Mouse (Mus musculus) testis, adult 2 months (tissue): ENCODE results near the gene Alox5. TPM values are rescaled to one million over a fixed set of nuclear protein-coding genes. Genes with fewer than 3 reads are reported as not detected.
A peak's percentile ranks its signal among the peaks of the same experiment; 100 is the strongest.
"Not testable (repeated sequence)": the region's sequence is repeated elsewhere in the genome, so short reads cannot be mapped to it uniquely, and the experiment has no call there.

Experiments
- H3K27ac ChIP-seq: fragments of 200-500 bp; 2 replicates; pipeline ENCODE4 v1.5.1; 2012; ENCODE audit warnings: low read depth, low read length; ENCODE audit not compliant: control insufficient read depth, insufficient read depth
- H3K27me3 ChIP-seq: fragments of 200-500 bp; 2 replicates; pipeline ENCODE4 v1.6.1; 2012; ENCODE audit warnings: mild to moderate bottlenecking, low read length, moderate library complexity; ENCODE audit not compliant: control insufficient read depth, insufficient read depth
- H3K36me3 ChIP-seq: fragments of 200-500 bp; 2 replicates; pipeline ENCODE4 v1.6.1; 2012; ENCODE audit warnings: mild to moderate bottlenecking, low read length; ENCODE audit not compliant: control insufficient read depth, insufficient read depth
- H3K4me1 ChIP-seq: fragments of 200-500 bp; 2 replicates; pipeline ENCODE4 v1.6.1; 2012; ENCODE audit warnings: low read length; ENCODE audit not compliant: control insufficient read depth, insufficient read depth
- H3K4me3 ChIP-seq: fragments of 200-500 bp; 2 replicates; pipeline ENCODE4 v1.5.1; 2012; ENCODE audit warnings: low read depth, mild to moderate bottlenecking, low read length, moderate library complexity, mixed read lengths; ENCODE audit not compliant: control insufficient read depth
- CTCF ChIP-seq: fragments of 200-500 bp; IDR thresholded peaks from 2 replicates; pipeline ENCODE4 v1.5.1; 2012; ENCODE audit warnings: low read depth, mild to moderate bottlenecking, inconsistent platforms, low read length, moderate library complexity; ENCODE audit not compliant: control insufficient read depth, insufficient read depth, insufficient replicate concordance
- POLR2A ChIP-seq: fragments of 200-500 bp; IDR thresholded peaks from 2 replicates; pipeline ENCODE4 v1.6.1; 2012; ENCODE audit warnings: low read depth, mild to moderate bottlenecking, inconsistent platforms, low read length, moderate library complexity; ENCODE audit not compliant: control insufficient read depth
- polyA plus RNA-seq: library from polyadenylated mRNA; depleted of rRNA; stranded (reverse); fragments of >200 nt; gene quantifications from 2 replicates; pipeline ENCODE4 v1.2.3, GENCODE M21; 2012; rRNA removed

The Alox5 gene
- polyA plus RNA-seq: 2.2 and 3.5 TPM in 2 replicates

- Histone ChIP-seq H3K27ac (no peak within 1 kb of the TSS), H3K27me3 (no peaks in the 10 kb centered on the region), H3K36me3 (no peaks in the 10 kb centered on the region), H3K4me1 (peaks cover 3% of the 10 kb centered on the region; the same call in 1 of the 2 replicates), H3K4me3 (peak within 1 kb of the TSS; percentile 21)
- no peak for TF ChIP-seq CTCF
- TF ChIP-seq POLR2A: no peak
Observed at GRCm38 (mm10) chr6:116460544-116461283, at the start of gene Alox5. TSS of gene Alox5 (minus strand) at chr6:116461178.

- H3K4me1 ChIP-seq, H3K27ac ChIP-seq, H3K27me3 ChIP-seq, H3K36me3 ChIP-seq: not testable (repeated sequence)
- H3K4me3 ChIP-seq: peak within 1 kb of the TSS; percentile 73
Observed at GRCm38 (mm10) chr6:116506302-116507003, 45.5 kb upstream of the Alox5 start, which contains the start of gene Olfr212. TSS of gene Olfr212 (plus strand) at chr6:116506516.

GRCm38 (mm10) chr6:116495960-116496359 is 35.0 kb upstream of the Alox5 start:
- Histone ChIP-seq H3K4me1 (no peaks in the 10 kb centered on the region), H3K4me3 (no peak overlapping the region), H3K36me3 (no peaks in the 10 kb centered on the region), H3K27me3 (no peaks in the 10 kb centered on the region), H3K27ac (no peak overlapping the region)
- TF ChIP-seq POLR2A (no peak), CTCF (no peak)

- Histone ChIP-seq H3K27ac (no peak overlapping the region), H3K4me1 (no peaks in the 10 kb centered on the region), H3K27me3 (no peaks in the 10 kb centered on the region), H3K4me3 (no peak overlapping the region), H3K36me3 (no peaks in the 10 kb centered on the region)
- TF ChIP-seq CTCF: no peak
- TF ChIP-seq POLR2A: no peak
Observed at GRCm38 (mm10) chr6:116493742-116494141, 32.8 kb upstream of the Alox5 start.

- Histone ChIP-seq H3K4me3 (no peak within 1 kb of the TSS), H3K4me1 (no peaks in the 10 kb centered on the region), H3K36me3 (no peaks in the 10 kb centered on the region), H3K27ac (no peak within 1 kb of the TSS), H3K27me3 (no peaks in the 10 kb centered on the region)
- TF ChIP-seq CTCF (no peak), POLR2A (no peak)
Observed at GRCm38 (mm10) chr6:116488791-116489190, 27.8 kb upstream of the Alox5 start, which contains the start of gene Olfr211. TSS of gene Olfr211 (plus strand) at chr6:116489091.

GRCm38 (mm10) chr6:116486833-116487232 is 25.9 kb upstream of the Alox5 start:
- no peaks in the 10 kb centered on the region for H3K36me3 ChIP-seq
- TF ChIP-seq POLR2A (no peak), CTCF (no peak)
- H3K4me3 ChIP-seq: no peak overlapping the region
- no peaks in the 10 kb centered on the region for H3K4me1 ChIP-seq
- H3K27ac ChIP-seq: no peak overlapping the region
- no peaks in the 10 kb centered on the region for H3K27me3 ChIP-seq

GRCm38 (mm10) chr6:116485081-116485480 is 24.1 kb upstream of the Alox5 start:
- TF ChIP-seq POLR2A (no peak), CTCF (no peak)
- no peak overlapping the region for H3K27ac ChIP-seq
- H3K36me3 ChIP-seq: no peaks in the 10 kb centered on the region
- no peaks in the 10 kb centered on the region for H3K4me1 ChIP-seq
- no peaks in the 10 kb centered on the region for H3K27me3 ChIP-seq
- no peak overlapping the region for H3K4me3 ChIP-seq

- Histone ChIP-seq H3K27me3 (no peaks in the 10 kb centered on the region), H3K4me1 (no peaks in the 10 kb centered on the region), H3K27ac (no peak overlapping the region), H3K36me3 (no peaks in the 10 kb centered on the region), H3K4me3 (no peak overlapping the region)
- TF ChIP-seq POLR2A (no peak), CTCF (no peak)
Observed at GRCm38 (mm10) chr6:116468081-116468480, 7.1 kb upstream of the Alox5 start.
